Mouse (Mus musculus): ENCODE data around the gene Ncaph2.

Gene Ncaph2

DNA sequence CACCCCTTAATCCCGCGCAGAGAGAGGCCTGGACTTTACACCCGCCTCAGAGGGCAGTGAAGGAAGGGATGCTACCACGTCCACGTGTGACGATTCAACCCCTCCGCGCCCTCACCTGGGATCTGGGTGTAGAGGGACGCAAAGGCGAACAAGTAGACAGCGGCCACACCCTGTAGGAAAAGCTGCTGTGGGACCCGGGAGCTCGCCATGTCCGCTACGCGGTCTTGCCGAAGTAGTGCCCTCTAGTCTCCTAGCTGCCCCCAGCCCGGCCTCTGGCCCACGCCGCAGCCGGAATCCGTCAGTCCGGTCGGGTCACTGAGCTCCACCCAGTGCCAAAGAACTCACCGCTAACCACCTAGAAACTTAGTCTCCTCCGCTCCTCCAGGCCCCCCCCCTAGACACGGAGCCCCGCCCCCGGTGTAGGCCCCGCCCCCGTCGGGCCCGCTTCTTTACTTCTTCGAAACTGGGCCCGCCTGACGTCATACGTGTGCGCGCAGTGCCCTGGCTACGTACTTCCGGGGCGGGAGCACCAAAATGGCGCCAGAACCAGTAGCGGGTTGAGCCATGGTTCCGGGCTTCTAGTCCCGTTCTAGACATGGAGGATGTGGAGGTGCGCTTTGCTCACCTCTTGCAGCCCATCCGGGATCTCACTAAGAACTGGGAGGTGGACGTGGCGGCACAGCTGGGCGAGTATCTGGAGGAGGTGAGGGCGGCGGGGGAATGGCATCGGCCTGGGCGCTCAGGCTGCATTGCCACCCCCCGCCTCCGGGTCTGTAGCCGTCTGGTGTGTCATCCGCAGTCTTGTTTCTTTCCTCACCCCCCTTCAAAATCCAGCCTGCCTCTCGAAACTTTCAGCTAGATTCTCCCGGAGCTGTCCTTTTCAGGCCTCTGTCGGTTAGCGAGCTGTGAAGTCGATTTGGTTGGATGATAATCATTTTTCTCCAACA, at the start of gene Ncaph2, which contains the start of gene Lmf2:
Gene Ncaph2 (plus strand): TSS at position 479 of the 947 bp plus-strand sequence.
Gene Lmf2 (minus strand): TSS at position 419 of the 947 bp plus-strand sequence.
- DNase-seq: peak; percentile 96 to 98

GRCm38 (mm10) chr15:89305966-89306365, 49.6 kb upstream of the Ncaph2 start:
- DNase-seq: no peak

GRCm38 (mm10) chr15:89307461-89307860, 48.1 kb upstream of the Ncaph2 start:
- peak in 1 of 2 experiments; percentile 14 for DNase-seq

- DNase-seq: peak in 1 of 2 experiments; percentile 44
These were observed 46.9 kb upstream of the Ncaph2 start for GRCm38 (mm10) chr15:89308406-89309139.

- DNase-seq: peak; percentile 68 to 72
These were observed 45.5 kb upstream of the Ncaph2 start for GRCm38 (mm10) chr15:89309962-89310498.

GRCm38 (mm10) chr15:89313359-89313758, 42.2 kb upstream of the Ncaph2 start:
- DNase-seq: peak in 1 of 2 experiments; percentile 51

DNA sequence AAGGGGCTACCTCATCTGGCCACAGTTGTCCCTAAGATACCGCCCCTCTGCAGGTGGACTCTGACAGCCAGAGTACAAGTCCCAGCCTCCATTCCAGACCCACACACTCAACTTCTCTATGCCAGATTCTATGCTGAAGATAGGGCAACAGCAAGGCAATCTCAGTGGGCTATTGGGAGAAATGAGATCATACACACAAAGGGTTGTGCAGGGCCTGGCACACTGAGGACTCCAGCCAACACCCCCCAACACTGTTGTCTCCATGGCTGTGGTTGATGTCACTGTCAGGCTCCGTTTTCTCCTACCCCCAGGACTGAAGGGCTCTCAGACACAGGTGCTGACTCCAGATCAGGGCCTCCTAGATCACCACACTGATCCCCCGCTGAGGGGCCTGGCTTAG, 41.4 kb upstream of the Ncaph2 start:
- DNase-seq: no peak

DNA sequence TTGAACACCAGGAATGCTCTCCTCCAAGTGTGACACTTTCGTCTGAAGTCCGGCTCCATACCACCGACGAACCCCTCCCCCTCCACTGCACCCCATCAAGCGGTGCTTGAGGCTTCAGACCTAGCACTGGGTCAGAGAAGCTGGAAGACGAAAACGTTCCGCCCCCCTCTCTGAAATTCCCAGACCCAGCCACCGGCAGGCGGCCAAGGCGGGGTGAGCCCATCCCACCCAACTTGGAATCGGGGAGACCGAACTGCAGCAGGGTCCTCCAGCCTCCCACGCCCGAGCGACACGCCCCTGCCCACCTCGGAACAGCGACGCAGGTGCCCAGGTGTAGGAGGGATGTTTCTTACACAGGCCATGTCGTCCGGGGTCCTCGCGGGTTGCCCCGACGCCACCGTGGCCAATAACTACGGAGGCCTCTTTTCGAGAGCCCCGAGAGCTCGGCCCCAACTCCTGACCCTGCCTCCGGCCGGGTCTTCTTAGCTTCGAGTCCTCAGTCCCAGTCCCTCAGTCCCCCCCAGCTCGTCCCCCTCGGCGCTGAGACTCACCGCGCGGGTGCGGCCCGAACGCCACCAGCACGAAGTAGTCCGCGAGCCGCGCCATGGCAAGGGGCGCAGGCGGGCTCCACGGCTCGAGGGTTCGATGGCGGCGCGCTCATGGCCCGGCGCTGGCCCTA, 40.9 kb upstream of the Ncaph2 start:
- DNase-seq: peak; percentile 55 to 68

DNA sequence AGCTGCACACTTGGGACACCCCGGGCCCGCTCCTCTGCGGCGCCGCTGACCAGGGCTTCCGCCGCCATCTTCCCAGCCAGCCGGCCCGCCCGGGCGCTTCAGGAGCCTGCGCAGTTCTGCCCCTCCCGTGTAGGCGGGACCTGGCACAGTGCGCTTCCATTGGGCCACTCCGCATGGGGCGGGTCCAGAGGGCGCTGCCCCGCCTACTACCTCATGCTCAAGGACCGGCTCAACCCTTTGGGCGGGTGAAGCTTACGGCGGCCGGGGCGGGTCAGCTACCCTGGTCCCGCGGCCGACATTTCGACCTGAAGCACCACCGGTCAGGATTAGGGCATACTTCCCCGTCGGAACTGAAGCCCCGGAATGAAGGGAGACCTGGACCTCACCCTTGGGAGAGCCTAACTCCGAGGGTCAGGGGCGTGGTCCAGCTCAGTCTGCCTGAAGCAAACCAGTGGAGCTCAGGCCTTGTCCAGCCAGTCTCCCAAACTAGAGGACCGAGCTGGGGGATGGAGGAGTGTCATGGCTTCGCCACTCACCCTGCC, 40.3 kb upstream of the Ncaph2 start, which contains the start of gene Sbf1:
Gene Sbf1 (minus strand): TSS at position 122 of the 542 bp plus-strand sequence.
- DNase-seq: peak; percentile 98

GRCm38 (mm10) chr15:89316146-89316545, 39.4 kb upstream of the Ncaph2 start:
- peak; percentile 44 to 51 for DNase-seq

- no peak for DNase-seq
These were observed 34.3 kb upstream of the Ncaph2 start for GRCm38 (mm10) chr15:89321264-89321663.

- no peak for DNase-seq
These were observed 32.6 kb upstream of the Ncaph2 start, which contains the start of gene Adm2 for GRCm38 (mm10) chr15:89322670-89323522. Adm2 (plus strand) TSS chr15:89322720.

GRCm38 (mm10) chr15:89323656-89324055, 31.9 kb upstream of the Ncaph2 start:
- no peak for DNase-seq

DNA sequence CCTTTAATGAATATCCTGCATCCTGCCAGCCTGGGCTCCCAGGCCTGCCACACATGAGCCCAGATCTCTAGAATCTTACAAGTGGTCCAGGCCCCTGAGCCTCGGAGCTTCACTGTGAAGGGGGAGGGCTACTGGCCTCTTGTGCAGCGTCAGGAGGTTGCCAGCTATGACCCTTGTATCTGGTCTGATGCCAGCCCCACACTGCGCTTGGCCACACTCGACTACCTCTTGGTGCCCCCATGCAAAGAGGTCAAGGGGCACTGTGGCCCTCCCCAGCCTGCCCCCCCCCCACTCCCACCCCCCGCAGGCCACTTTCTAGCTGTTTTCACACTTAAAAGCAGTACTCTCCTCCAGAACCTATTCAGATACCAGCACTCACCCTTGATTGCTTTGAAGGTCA, 29.1 kb upstream of the Ncaph2 start:
- DNase-seq: no peak

- no peak for DNase-seq
These were observed 21.2 kb upstream of the Ncaph2 start, which contains the start of gene Miox for GRCm38 (mm10) chr15:89334271-89334670. Miox (plus strand) TSS chr15:89334398.

GRCm38 (mm10) chr15:89334774-89335537, 20.6 kb upstream of the Ncaph2 start:
- no peak for DNase-seq

- no peak for DNase-seq
These were observed 19.1 kb upstream of the Ncaph2 start for GRCm38 (mm10) chr15:89336422-89336821.

DNA sequence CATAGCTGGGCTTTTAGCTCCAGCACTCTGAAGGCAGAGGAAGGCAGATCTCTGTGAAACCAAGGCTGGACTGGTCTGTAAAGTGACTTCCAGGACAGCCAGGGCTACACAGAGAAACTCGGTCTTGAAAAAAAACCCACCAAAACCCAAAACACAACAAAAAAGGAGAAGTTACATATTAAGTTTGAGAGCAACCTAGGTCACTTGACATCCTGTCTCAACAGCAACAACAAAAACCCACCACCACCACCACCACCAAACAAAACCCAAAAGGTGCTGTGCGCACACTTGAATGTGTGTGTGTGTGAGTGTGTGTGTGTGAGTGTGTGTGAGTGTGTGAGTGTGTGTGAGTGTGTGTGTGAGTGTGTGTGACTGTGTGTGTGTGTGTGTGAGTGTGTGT, 15.8 kb upstream of the Ncaph2 start:
- no peak for DNase-seq

DNA sequence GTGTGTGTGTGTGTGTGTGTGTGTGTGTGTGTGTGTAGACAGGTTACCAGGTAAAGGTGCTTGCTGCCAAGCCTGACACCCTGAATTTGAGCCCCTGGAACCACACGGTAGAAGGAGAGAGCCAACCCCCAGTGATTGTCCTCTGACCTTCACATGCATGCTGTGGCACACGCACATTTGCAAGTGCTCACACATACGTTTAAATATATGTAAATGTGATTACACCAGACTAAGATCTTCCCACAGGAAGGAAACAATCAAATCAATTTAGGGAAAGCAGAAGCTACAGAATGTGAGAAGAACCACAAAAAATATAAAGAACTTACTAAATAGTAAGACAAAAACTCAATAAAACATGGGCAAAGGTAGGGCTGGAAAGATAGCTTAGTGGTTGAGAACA, 15.4 kb upstream of the Ncaph2 start:
- DNase-seq: no peak

DNA sequence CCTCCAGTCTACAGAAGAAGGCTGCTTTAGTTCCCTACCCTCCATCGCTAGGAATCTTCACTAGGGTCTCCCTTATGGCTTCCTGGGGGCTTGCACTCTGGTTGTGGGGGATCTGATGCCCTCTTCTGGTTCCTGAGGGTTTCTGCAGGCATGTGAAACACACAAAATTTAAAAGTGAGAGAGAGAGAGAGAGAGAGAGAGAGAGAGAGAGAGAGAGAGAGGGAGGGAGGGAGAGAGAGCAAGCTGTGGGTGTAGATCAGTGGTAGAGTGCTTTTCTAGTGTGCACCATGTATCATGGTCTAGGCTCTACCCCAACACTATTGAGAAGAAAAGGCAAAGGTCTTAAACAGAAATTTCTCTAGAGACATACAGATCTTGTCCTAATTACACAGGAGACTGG, 13.8 kb upstream of the Ncaph2 start:
- DNase-seq: no peak

Measured in cerebellum, postnatal 14 days (tissue).